Mouse (Mus musculus) neutrophil, adult 83 days (primary cell): ENCODE results near the gene Olfr340. TPM values are rescaled to one million over a fixed set of nuclear protein-coding genes. Genes with fewer than 3 reads are reported as not detected.

Experiments used
- total RNA-seq, 2 experiments: library from RNA; stranded (reverse); gene quantifications; one replicate each; pipeline ENCODE4 v1.2.4; 2023

Olfr340 gene
- not detected for total RNA-seq

GRCm38 (mm10) chr2:36452287-36452686 lies at the start of gene Olfr340:
Gene Olfr340 (plus strand): TSS chr2:36452587.

GRCm38 (mm10) chr2:36418647-36419046 lies 33.7 kb upstream of the Olfr340 start, which contains the start of gene Olfr339:
Gene Olfr339 (plus strand): TSS chr2:36418947.

GRCm38 (mm10) chr2:36482368-36482767 lies 30.0 kb downstream of the Olfr340 start, which contains the start of gene Olfr341:
Gene Olfr341 (minus strand): TSS chr2:36482468.

Other genes with a start within 250 kb of the Olfr340 start
- gene Ptgs1, start 222.2 kb upstream of the Olfr340 start, total RNA-seq: 100 to 1,000 TPM in 1 of 2 experiments, 10 to 100 TPM in 1; 91.0 to 115 TPM
- gene Olfr338, start 79.1 kb upstream of the Olfr340 start, total RNA-seq: not detected
- gene Olfr339, start 33.6 kb upstream of the Olfr340 start, total RNA-seq: not detected
- not detected for gene Olfr341, start 29.9 kb downstream of the Olfr340 start, total RNA-seq
- not detected for gene Olfr342, start 72.4 kb downstream of the Olfr340 start, total RNA-seq
- not detected for gene Olfr344, start 114.1 kb downstream of the Olfr340 start, total RNA-seq
- gene Olfr345, start 187.5 kb downstream of the Olfr340 start, total RNA-seq: not detected
- not detected for gene Olfr346, start 233.2 kb downstream of the Olfr340 start, total RNA-seq